Mouse (Mus musculus) kidney, embryonic 14.5 days (tissue): ENCODE data around the gene Il12rb1. TPM values are rescaled to one million over a fixed set of nuclear protein-coding genes. Genes with fewer than 3 reads are reported as not detected.
A peak's percentile ranks its signal among the peaks of the same experiment; 100 is the strongest.

ENCODE experiments used
- ATAC-seq: fragments of 200-750 bp; cut with Nextera tagmentation; 2 replicates; pipeline ENCODE4 v1.8.0; 2017; ENCODE audit warnings: moderate number of reproducible peaks, mild to moderate bottlenecking, moderate TSS enrichment, moderate library complexity; ENCODE audit not compliant: low FRiP score, low TSS enrichment
- H3K27ac ChIP-seq: fragments of 300-500 bp; sonication (generic); 2 replicates; pipeline ENCODE4 v1.5.1; 2014; ENCODE audit warnings: low read depth, mild to moderate bottlenecking, low read length, moderate library complexity, mixed read lengths
- H3K27me3 ChIP-seq: fragments of 300-500 bp; sonication (generic); 2 replicates; pipeline ENCODE4 v1.6.1; 2014; ENCODE audit warnings: mild to moderate bottlenecking, low read length; ENCODE audit not compliant: control insufficient read depth, insufficient read depth
- H3K36me3 ChIP-seq: fragments of 300-500 bp; sonication (generic); 2 replicates; pipeline ENCODE4 v1.6.1; 2014; ENCODE audit warnings: low read length, mixed read lengths; ENCODE audit not compliant: control insufficient read depth, insufficient read depth
- H3K4me1 ChIP-seq: fragments of 300-500 bp; sonication (generic); 2 replicates; pipeline ENCODE4 v1.6.1; 2014; ENCODE audit warnings: low read length, mixed read lengths; ENCODE audit not compliant: control insufficient read depth, insufficient read depth
- H3K4me2 ChIP-seq: fragments of 300-500 bp; sonication (generic); replicated peaks from 2 replicates; pipeline ENCODE4 v1.6.1; 2014; ENCODE audit warnings: low read depth, mild to moderate bottlenecking, low read length
- H3K4me3 ChIP-seq: fragments of 300-500 bp; sonication (generic); 2 replicates; pipeline ENCODE4 v1.5.1; 2014; ENCODE audit warnings: mild to moderate bottlenecking, low read length
- H3K9ac ChIP-seq: fragments of 300-500 bp; sonication (generic); 2 replicates; pipeline ENCODE4 v1.6.1; 2014; ENCODE audit warnings: low read depth, mild to moderate bottlenecking, low read length, moderate library complexity
- H3K9me3 ChIP-seq: fragments of 300-500 bp; sonication (generic); 2 replicates; pipeline ENCODE4 v1.6.1; 2016; ENCODE audit warnings: low read length; ENCODE audit not compliant: control insufficient read depth
- WGBS: fragments of 180-500 bp; shearing (Covaris S2); extraction: QIAGEN DNeasy Blood & Tissue Kit; methylation state at CpG from one replicate; pipeline ENCODE4 v1.1.7; 2014; 5-methylcytosine and 5-hydroxymethylcytosine counted together
- polyA plus RNA-seq: library from polyadenylated mRNA; unstranded; fragments of >200 nt; fragmentation: Nextera tagmentation; extraction: Ambion mirVana; gene quantifications from 2 replicates; pipeline ENCODE4 v1.2.1, GENCODE M21; 2014

Gene Il12rb1
- polyA plus RNA-seq, 1 experiment from 2014 or later = not detected

DNA sequence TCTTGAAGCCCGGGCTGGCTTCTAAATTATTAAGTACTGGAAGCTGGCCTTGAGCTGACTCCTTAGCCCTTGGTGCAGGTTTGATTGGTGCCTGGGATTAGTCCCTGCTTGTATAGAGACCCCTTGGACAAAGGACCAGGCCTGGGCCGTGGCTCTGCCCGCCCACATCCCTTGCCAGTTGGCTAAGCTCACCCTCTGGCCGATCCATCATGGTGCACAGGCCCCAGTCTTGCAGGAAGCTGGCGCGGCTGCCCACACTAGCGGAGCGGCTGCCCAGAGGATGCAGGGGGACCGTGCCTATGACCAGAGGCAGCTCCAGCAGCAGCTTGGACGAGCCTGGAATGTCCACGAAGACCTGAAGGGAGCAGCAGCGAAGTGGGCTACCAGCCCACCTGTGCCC is 28.4 kb downstream of the Il12rb1 start:
- H3K9me3 ChIP-seq = no peaks in the 10 kb centered on the region
- WGBS = 86% methylated on average over 12 of the region's 12 CpGs
- ATAC-seq = no peak
- peaks cover 10% of the 10 kb centered on the region; the same call in 1 of the 2 replicates for H3K36me3 ChIP-seq
- no peaks in the 10 kb centered on the region for H3K27me3 ChIP-seq
- H3K4me1 ChIP-seq = peaks cover 7% of the 10 kb centered on the region; the same call in 1 of the 2 replicates
- no peak overlapping the region for H3K27ac ChIP-seq
- no peak overlapping the region for H3K4me3 ChIP-seq
- no peak overlapping the region for H3K4me2 ChIP-seq
- H3K9ac ChIP-seq = no peak overlapping the region

DNA sequence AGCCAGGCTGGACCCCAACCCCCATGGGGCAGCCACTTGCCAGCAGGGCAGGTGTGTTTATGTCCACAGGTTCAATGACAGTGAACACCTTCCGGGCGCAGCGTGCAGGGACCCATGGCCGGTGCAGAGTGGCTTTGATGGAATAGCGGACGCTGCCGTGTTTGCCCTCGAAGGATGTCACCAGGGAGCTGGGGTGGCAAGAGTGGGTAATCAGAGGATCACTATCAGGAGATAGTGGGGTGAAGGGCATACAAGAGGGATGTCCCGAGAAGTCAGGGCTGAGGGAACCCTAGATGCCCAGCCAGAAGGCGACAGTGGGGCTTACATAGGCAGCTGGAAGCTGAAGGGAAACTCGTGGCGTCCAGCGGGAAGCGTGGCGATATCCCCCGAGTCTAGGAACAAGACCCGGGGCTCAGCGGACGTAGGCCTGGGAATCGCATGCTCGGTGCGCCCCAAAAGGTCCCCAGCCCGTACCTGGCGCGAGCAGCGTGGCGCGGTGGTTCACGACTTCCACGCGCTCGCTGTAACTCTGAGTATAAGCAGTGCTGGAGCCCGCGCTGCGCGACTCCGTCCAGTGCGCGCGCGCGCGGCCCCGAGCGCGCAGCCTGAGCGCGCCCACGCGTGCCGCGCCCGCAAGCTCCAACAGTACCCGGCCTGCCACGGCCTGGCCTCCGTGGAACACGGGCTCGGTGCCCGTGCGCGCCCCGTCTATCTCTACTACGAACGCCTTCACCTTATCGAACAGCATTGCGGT is 30.6 kb downstream of the Il12rb1 start:
- ATAC-seq = peak; percentile 21
- WGBS = 2% methylated on average over 66 of the region's 66 CpGs
- peak overlapping the region; percentile 83 for H3K27ac ChIP-seq

DNA sequence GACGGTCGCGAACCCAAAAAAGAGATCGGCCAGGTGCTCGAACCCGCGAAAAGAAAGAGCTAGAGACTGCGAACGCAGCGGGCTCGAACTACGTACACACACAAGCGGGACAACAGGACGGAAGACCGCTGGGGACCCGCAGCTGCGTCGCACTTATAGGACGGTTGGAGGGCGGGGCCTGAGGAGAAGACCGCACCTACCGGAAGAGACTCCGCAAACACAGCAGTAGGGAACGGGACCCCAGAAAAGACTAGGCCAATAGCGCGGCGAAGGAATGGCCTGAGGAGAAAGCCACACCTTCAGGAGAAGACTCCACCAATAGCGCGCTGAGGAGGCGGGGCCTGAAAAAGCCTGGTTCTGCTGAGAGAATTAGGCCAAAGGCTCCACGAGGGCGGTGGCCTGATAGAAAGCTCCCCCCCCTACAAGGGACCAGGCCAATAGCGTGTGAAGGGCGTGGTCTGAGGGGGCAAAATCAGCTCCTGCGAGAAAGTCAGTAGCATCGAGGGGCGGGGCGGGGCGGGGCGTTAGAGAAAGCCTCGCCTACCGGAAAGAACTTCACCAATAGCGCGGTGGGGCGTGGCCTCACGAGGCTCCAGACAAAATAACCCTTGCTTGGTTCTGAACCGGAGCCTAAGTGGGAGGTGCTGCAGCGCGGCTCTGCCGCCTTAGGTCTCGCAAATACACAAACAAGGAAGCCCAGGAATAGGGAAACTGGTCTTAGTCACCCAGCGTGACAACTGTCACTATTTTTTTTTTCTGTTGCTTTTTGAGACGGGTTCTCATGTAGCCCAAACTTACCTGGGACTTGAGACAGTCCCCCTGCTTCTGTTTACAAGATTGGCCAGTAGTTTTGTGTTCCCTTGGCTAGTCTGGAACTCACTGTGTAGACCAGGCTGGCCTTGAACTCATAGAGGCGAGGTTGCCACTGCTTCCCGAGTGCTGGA is 31.4 kb downstream of the Il12rb1 start, which contains the start of gene Arrdc2:
Arrdc2 (minus strand) TSS at position 313 of the 944 bp plus-strand sequence.
- H3K4me2 ChIP-seq = peak within 1 kb of the TSS; percentile 88
- H3K9me3 ChIP-seq = no peaks in the 10 kb centered on the region
- peak; percentile 96 for ATAC-seq
- peak within 1 kb of the TSS; percentile 83 for H3K27ac ChIP-seq
- 2% methylated on average over 55 of the region's 55 CpGs for WGBS
- peak within 1 kb of the TSS; percentile 79 for H3K9ac ChIP-seq
- H3K27me3 ChIP-seq = no peaks in the 10 kb centered on the region
- H3K4me1 ChIP-seq = no peaks in the 10 kb centered on the region; the same call in 1 of the 2 replicates
- H3K4me3 ChIP-seq = peak within 1 kb of the TSS; percentile 79
- H3K36me3 ChIP-seq = peaks cover 10% of the 10 kb centered on the region; the same call in 1 of the 2 replicates

More for the DNA sequence above, 30.6 kb downstream of the Il12rb1 start:
- Histone ChIP-seq H3K4me1 (no peaks in the 10 kb centered on the region; the same call in 1 of the 2 replicates), H3K36me3 (peaks cover 10% of the 10 kb centered on the region; the same call in 1 of the 2 replicates), H3K4me3 (peak overlapping the region; percentile 79), H3K27me3 (no peaks in the 10 kb centered on the region), H3K9ac (peak overlapping the region; percentile 79), H3K9me3 (no peaks in the 10 kb centered on the region), H3K4me2 (peak overlapping the region; percentile 88)

DNA sequence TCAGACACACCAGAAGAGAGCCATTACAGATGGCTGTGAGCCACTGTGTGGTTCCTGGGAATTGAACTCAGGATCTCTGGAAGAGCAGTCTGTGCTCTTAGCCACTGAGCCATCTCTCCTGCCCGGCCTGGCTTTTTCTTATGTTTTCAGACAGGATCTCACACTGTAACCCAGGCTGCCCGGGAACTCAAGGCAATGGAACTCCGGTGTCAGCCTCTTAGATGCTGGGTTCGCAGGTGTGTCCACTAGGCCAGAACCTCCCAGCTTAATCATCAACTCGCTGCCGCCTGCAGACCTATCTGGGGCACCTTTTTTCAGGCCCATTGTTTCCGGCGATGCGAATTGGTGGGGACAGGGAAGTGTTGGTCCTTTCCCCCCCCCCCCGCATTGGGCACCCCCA is 32.3 kb downstream of the Il12rb1 start:
- no peaks in the 10 kb centered on the region for H3K9me3 ChIP-seq
- H3K4me2 ChIP-seq = no peak overlapping the region
- 46% methylated on average over 10 of the region's 10 CpGs for WGBS
- no peaks in the 10 kb centered on the region for H3K27me3 ChIP-seq
- ATAC-seq = no peak
- H3K9ac ChIP-seq = no peak overlapping the region
- peak overlapping the region; percentile 27 for H3K27ac ChIP-seq
- no peaks in the 10 kb centered on the region; the same call in 1 of the 2 replicates for H3K4me1 ChIP-seq
- H3K36me3 ChIP-seq = peaks cover 6% of the 10 kb centered on the region; the same call in 1 of the 2 replicates
- H3K4me3 ChIP-seq = no peak overlapping the region

DNA sequence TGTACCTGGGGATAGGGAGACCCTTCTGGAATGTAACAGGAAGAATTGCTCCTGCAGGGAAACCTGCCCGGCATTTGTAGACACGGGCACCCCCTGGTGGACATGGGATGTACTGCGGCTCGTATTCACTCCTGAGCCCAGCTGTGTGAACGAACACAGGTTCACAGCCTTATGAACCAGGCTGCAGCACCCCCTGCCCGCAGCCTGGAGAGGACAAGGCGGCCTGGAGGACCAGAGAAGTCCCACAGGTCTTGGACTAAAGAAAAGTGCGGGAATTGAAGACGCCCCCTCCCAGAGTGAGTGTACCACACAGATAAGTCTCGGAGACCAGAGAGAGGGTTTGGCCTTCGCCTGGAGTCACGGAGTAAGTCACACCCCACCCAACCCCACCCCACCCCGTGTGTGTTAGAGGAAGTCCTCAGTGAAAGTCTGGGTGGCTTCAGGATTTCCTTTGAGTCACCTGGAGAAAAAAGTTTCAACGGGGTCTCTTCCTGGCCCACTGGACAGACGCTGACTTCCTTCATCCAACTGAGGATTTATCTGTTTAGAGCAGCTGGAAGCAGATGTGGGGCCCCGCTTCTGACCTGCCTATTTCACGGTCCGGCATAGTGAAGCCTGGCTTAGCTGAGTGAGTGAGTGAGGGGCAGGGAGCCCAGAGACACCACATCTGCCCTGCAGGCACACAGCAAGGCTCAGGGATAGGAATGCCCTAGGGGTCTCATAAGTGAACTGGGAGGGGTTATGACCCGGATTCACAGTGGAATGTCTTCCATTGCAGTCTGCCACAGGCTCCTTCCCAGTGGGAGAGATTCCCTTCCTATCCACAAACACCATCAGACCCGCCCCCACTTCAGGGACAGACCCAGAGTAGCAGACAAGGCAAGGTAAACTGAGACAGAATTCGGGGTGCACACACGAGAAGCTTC is 33.2 kb downstream of the Il12rb1 start:
- ATAC-seq = peak; percentile 15; the same call in 1 of the 2 replicates
- no peaks in the 10 kb centered on the region for H3K9me3 ChIP-seq
- H3K27ac ChIP-seq = peak overlapping the region; percentile 27
- no peak overlapping the region for H3K9ac ChIP-seq
- no peak overlapping the region for H3K4me2 ChIP-seq
- H3K4me1 ChIP-seq = no peaks in the 10 kb centered on the region; the same call in 1 of the 2 replicates
- no peaks in the 10 kb centered on the region for H3K27me3 ChIP-seq
- no peaks in the 10 kb centered on the region for H3K36me3 ChIP-seq
- H3K4me3 ChIP-seq = no peak overlapping the region
- 36% methylated on average over 22 of the region's 22 CpGs for WGBS

DNA sequence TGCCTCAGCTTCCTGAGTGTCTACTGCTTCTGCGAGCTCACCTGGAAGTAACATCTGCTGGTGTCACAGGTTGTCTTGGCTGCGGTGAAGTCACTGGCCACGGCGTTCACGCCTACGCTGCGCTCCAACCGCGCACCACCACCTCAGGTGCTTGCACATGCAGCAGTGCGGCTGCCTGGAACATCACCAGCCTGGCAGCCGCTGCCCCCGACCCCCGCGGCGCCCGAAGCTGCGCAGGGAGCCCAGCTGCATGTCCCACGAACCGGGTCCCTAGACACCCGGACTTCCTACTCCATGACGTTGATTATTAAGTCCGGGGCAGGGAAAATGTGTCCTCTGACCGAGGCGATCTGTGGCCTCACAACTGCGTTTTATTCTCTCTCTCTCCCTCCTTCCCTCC is 34.2 kb downstream of the Il12rb1 start:
- H3K36me3 ChIP-seq = no peaks in the 10 kb centered on the region
- H3K27me3 ChIP-seq = no peaks in the 10 kb centered on the region
- no peak overlapping the region for H3K4me3 ChIP-seq
- 79% methylated on average over 25 of the region's 25 CpGs for WGBS
- H3K4me2 ChIP-seq = no peak overlapping the region
- no peaks in the 10 kb centered on the region for H3K9me3 ChIP-seq
- H3K27ac ChIP-seq = no peak overlapping the region
- no peak for ATAC-seq
- no peak overlapping the region for H3K9ac ChIP-seq
- H3K4me1 ChIP-seq = no peaks in the 10 kb centered on the region; the same call in 1 of the 2 replicates

DNA sequence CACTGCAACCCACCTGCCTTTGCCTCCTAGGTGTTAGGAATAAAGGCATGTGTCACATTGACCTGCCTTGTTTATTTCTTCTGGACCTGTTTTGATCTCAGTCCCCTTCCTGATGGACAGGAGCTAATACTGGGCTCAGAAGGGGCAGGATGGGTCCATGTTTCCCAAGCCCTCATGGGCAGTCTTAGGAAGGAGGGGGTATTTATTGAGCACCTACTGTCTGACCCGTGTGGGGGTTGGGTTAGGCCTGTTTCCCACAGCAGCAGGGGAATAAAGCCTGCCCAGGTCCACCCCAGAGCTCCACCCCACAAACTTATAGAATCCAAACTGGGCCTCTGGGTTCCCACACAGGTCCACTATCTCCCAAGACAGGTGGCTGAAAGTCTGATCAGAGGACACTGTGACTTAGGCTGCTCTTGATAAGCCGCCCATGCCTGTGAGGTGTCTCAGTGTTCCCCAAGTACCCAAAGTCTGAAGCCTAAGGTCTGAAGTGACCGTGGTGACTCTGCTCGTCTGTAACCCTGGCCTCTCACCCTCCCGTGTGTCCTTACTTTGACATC is 35.0 kb downstream of the Il12rb1 start:
- H3K4me2 ChIP-seq = no peak overlapping the region
- no peaks in the 10 kb centered on the region for H3K36me3 ChIP-seq
- H3K9me3 ChIP-seq = no peaks in the 10 kb centered on the region
- no peaks in the 10 kb centered on the region; the same call in 1 of the 2 replicates for H3K4me1 ChIP-seq
- H3K4me3 ChIP-seq = no peak overlapping the region
- H3K27ac ChIP-seq = no peak overlapping the region
- H3K9ac ChIP-seq = no peak overlapping the region
- no peaks in the 10 kb centered on the region for H3K27me3 ChIP-seq
- 81% methylated on average over 5 of the region's 5 CpGs for WGBS
- no peak for ATAC-seq

DNA sequence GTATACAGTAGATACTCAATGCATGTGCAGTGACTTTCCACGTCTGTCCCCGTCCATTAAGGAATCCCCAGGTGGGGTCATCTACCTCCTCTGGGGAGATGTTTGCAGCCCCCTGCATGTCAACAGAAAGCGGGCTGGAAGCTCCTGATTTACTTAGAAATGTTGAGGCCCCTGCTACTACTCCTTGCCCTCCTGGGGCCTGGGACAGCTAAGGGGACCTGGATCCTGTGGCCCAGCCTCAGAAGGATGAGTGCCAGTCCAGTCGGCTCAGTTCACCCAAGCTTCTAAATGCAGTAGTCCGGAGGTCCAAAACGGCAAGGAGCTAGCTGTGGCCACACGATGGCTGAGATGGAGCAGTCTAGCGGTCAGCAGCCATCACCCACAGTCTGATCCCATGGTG is 35.7 kb downstream of the Il12rb1 start:
- Histone ChIP-seq H3K4me2 (no peak overlapping the region), H3K4me1 (no peaks in the 10 kb centered on the region; the same call in 1 of the 2 replicates), H3K4me3 (no peak overlapping the region), H3K27me3 (no peaks in the 10 kb centered on the region), H3K9me3 (no peaks in the 10 kb centered on the region), H3K27ac (no peak overlapping the region), H3K9ac (no peak overlapping the region), H3K36me3 (no peaks in the 10 kb centered on the region)
- ATAC-seq = no peak
- WGBS = 91% methylated on average over 8 of the region's 8 CpGs
